ENCODE assay signal across 8 mouse cellular contexts in the genomic region with DNA sequence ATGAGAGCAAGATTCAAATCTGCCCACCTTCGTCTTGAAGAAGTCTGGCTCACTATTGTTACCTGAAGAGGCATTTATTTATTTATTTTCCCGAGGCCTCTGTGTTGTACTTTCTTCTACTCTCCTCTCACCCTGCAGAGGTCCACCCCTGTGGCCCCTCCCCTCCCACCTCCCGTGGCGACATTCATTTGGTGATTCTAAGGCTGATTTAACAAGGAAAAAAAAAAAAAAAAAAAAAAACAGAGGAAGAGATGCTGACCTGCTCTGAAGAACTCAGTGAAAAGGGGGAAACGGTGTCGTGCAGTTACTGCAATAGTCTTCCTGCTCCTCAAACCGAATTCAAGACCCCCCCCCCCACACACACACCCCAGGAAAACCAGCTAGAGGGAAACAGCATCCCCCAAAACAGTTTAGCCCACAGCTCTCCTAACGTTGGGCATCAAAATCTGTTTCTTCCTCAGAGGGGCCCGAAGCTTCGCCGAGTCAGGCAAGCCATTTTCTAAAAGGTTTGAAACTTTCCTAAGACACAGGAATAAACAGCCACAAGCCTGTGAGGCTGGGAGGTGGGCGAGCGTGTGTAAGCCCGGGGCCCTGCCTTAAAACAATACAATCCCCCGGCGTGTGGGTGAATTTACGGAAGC. TPM values are rescaled to one million over a fixed set of nuclear protein-coding genes. Genes with fewer than 3 reads are reported as not detected.
DNase-seq lines count a peak whose midpoint lies in the region; ATAC-seq and TF ChIP-seq lines count a peak whose summit lies in the region.

No protein-coding gene starts in this region.

- in situ Hi-C loops in CH12.LX (cut with MboI; ENCODE audit: low pct_ligation_motif_present, low pct_unique_long_range_greater_than_20kb, low sequenced_read_pairs), result no loop called here

- no peak for ATAC-seq in liver, embryonic 12.5 days

- WGBS in liver, embryonic 12.5 days (ENCODE audit: insufficient replicate concordance), result under 1% methylated on average over 17 of the region's 17 CpGs

- no peaks in the 10 kb centered on the region for H3K27me3 ChIP-seq in CH12.LX (replicated peaks)
- H3K27me3 ChIP-seq in liver, embryonic 12.5 days (replicated peaks), result peaks cover 24% of the 10 kb centered on the region

- intact Hi-C loops in gastrocnemius, adult 2 months (cut with DNase I), result no loop called here

- H3K4me1 ChIP-seq in CH12.LX (ENCODE audit: control insufficient read depth in 1 of 2, insufficient read depth in 2 of 2), result peaks cover 0 to 6% of the 10 kb centered on the region in 2 experiments; a peak in 2 of 4 replicates
- no peaks in the 10 kb centered on the region for H3K4me1 ChIP-seq in embryonic fibroblast, embryonic 13.5 days (ENCODE audit: control insufficient read depth, insufficient read depth, low read length)
- peaks cover 38% of the 10 kb centered on the region for H3K4me1 ChIP-seq in liver, embryonic 12.5 days

- peak overlapping the region; percentile 73 for H3K4me3 ChIP-seq in gastrocnemius, adult 2 months
- peak overlapping the region; percentile 47 to 76 (median 51) for H3K4me3 ChIP-seq in CH12.LX (replicated peaks in 1 of 3; ENCODE audit: low read depth in 2 of 3, low read length in 2 of 3, poor library complexity in 1 of 3)
- peak overlapping the region; percentile 93 for H3K4me3 ChIP-seq in embryonic fibroblast, embryonic 13.5 days (ENCODE audit: insufficient read depth, low read length)
- H3K4me3 ChIP-seq in liver, embryonic 12.5 days, result peak overlapping the region; percentile 76

- no peaks in the 10 kb centered on the region for H3K36me3 ChIP-seq in CH12.LX (replicated peaks in 1 of 2; ENCODE audit: control insufficient read depth in 1 of 2, insufficient read depth in 1 of 2, low read length in 1 of 2)
- no peaks in the 10 kb centered on the region for H3K36me3 ChIP-seq in liver, embryonic 12.5 days

- H3K4me2 ChIP-seq in CH12.LX (ENCODE audit: insufficient read depth, low read depth, poor library complexity, severe bottlenecking), result peak overlapping the region; percentile 98
- H3K4me2 ChIP-seq in liver, embryonic 12.5 days, result peak overlapping the region; percentile 97

- TF ChIP-seq CTCF in gastrocnemius, adult 2 months (IDR thresholded peaks at IDR 0.05), result no peak
- TF ChIP-seq CTCF in CH12.LX (conservative IDR thresholded peaks at IDR 0.05 in 1 of 2, IDR thresholded peaks at IDR 0.05 in 1 of 2; ENCODE audit: low read depth in 2 of 2, low read length in 2 of 2), result no peak
- TF ChIP-seq CTCF in embryonic fibroblast, embryonic 13.5 days (IDR thresholded peaks at IDR 0.05; ENCODE audit: borderline replicate concordance, insufficient read depth, low read length), result no peak

- TF ChIP-seq RAD21 in CH12.LX (IDR thresholded peaks at IDR 0.05; ENCODE audit: low read depth, low read length), result no peak

- TF ChIP-seq EP300 in CH12.LX (IDR thresholded peaks at IDR 0.05; ENCODE audit: low read length), result no peak

- TF ChIP-seq POLR2A in CH12.LX (IDR thresholded peaks at IDR 0.05; ENCODE audit: low read depth, low read length), result no peak
- TF ChIP-seq POLR2A in embryonic fibroblast, embryonic 13.5 days (IDR thresholded peaks at IDR 0.05; ENCODE audit: low read depth, low read length), result no peak

- no peak for DNase-seq in gastrocnemius, adult 2 months
- DNase-seq in gastrocnemius, postnatal 10 days, result no peak
- DNase-seq in CH12.LX (ENCODE audit: extremely low read depth) (no peak), MN1 (ENCODE audit: low spot score) (no peak)
- no peak for DNase-seq in right cerebral cortex, postnatal 10 days (ENCODE audit: low spot score in 2 of 2)
- no peak for DNase-seq in adrenal gland, postnatal 25 days

- dilution Hi-C loops in CH12.LX (cut with MboI; ENCODE audit: extremely low pct_ligation_motif_present, extremely low pct_unique_long_range_greater_than_20kb, low sequenced_read_pairs), result no loop called here

- H3K79me2 ChIP-seq in CH12.LX (replicated peaks; ENCODE audit: control insufficient read depth, extremely low read depth, insufficient read depth, poor library complexity, severe bottlenecking), result no peaks in the 10 kb centered on the region

- H3K9ac ChIP-seq in CH12.LX (ENCODE audit: insufficient read depth, low read depth), result no peak overlapping the region; the same call in 1 of the 2 replicates
- peak overlapping the region; percentile 87 for H3K9ac ChIP-seq in liver, embryonic 12.5 days

- H3K27ac ChIP-seq in gastrocnemius, adult 2 months, result no peak overlapping the region
- no peak overlapping the region for H3K27ac ChIP-seq in CH12.LX (ENCODE audit: insufficient read depth, low read depth)
- H3K27ac ChIP-seq in embryonic fibroblast, embryonic 13.5 days (ENCODE audit: insufficient read depth, low read length), result no peak overlapping the region
- H3K27ac ChIP-seq in liver, embryonic 12.5 days, result peak overlapping the region; percentile 90

- H3K9me3 ChIP-seq in CH12.LX (replicated peaks; ENCODE audit: low read length), result no peaks in the 10 kb centered on the region
- H3K9me3 ChIP-seq in liver, embryonic 12.5 days (replicated peaks), result no peaks in the 10 kb centered on the region

TF ChIP-seq in CH12.LX, 34 proteins besides CTCF, POLR2A, EP300 and RAD21:
- TF ChIP-seq NELFE (IDR thresholded peaks at IDR 0.05; ENCODE audit: low read depth, low read length) (no peak), ZNF384 (IDR thresholded peaks at IDR 0.05; ENCODE audit: low read depth, low read length) (peak; percentile 72)

RNA-seq across cellular contexts. Expression of a gene that starts 0.8 kb away (rescaled TPM):
- not detected for total RNA-seq in gastrocnemius, adult 2 months (2021)
- not detected for total RNA-seq in gastrocnemius, postnatal 10 days (2021)
- total RNA-seq in CH12.LX (2012; rRNA removed) (not detected in 2 replicates), CH12.LX (2014; rRNA removed) (not detected in 2 replicates)
- not detected in 2 replicates for polyA plus RNA-seq in CH12.LX (2012; ENCODE audit: insufficient read length, low read depth)
- polyA plus RNA-seq in embryonic fibroblast, embryonic 13.5 days (2011; ENCODE audit: insufficient read length, low read depth, missing spikeins), result not detected in 2 replicates
- not detected in 2 replicates for polyA plus RNA-seq in liver, embryonic 12.5 days (2016; fragmentation: Nextera tagmentation; extraction: Ambion mirVana)
- total RNA-seq in adrenal gland, postnatal 25 days (2021), result not detected in 2 replicates

RNA-seq across cellular contexts. Expression of a gene that starts 2.2 kb away (rescaled TPM):
- total RNA-seq in gastrocnemius, adult 2 months (2021), result not detected
- under 1 TPM; 0.54 to 0.97 TPM for total RNA-seq in gastrocnemius, postnatal 10 days (2021)
- total RNA-seq in CH12.LX (2012; rRNA removed), result 6.8 and 9.0 TPM in 2 replicates
- total RNA-seq in CH12.LX (2014; rRNA removed), result 13.4 and 13.9 TPM in 2 replicates
- 52.1 and 57.9 TPM in 2 replicates for polyA plus RNA-seq in CH12.LX (2012; ENCODE audit: insufficient read length, low read depth)
- 2.0 and 7.6 TPM in 2 replicates for polyA plus RNA-seq in embryonic fibroblast, embryonic 13.5 days (2011; ENCODE audit: insufficient read length, low read depth, missing spikeins)
- polyA plus RNA-seq in liver, embryonic 12.5 days (2016; fragmentation: Nextera tagmentation; extraction: Ambion mirVana), result 53.4 and 53.5 TPM in 2 replicates
- 7.5 and 8.6 TPM in 2 replicates for total RNA-seq in adrenal gland, postnatal 25 days (2021)
